Mouse (Mus musculus): ENCODE results near the gene Csmd2. TPM values are rescaled to one million over a fixed set of nuclear protein-coding genes. Genes with fewer than 3 reads are reported as not detected.

Csmd2 gene
- polyA plus RNA-seq, 1 experiment from 2014 or later, result 0.45 TPM

GRCm38 (mm10) chr4:128327421-128327820 lies 339.8 kb downstream of the Csmd2 start:
- DNase-seq (ENCODE audit: low spot score), result no peak
- Histone ChIP-seq H3K4me1 (ENCODE audit: control insufficient read depth, insufficient read depth, low read length) (no peaks in the 10 kb centered on the region), H3K27me3 (replicated peaks; ENCODE audit: control insufficient read depth, insufficient read depth, low read length) (no peaks in the 10 kb centered on the region), H3K36me3 (ENCODE audit: control insufficient read depth, insufficient read depth, low read length) (no peaks in the 10 kb centered on the region), H3K4me3 (ENCODE audit: low read depth, low read length) (no peak overlapping the region), H3K9me3 (ENCODE audit: control insufficient read depth, low read length) (no peaks in the 10 kb centered on the region), H3K9ac (ENCODE audit: low read depth, low read length) (no peak overlapping the region), H3K4me2 (ENCODE audit: low read depth, low read length) (no peak overlapping the region), H3K27ac (replicated peaks; ENCODE audit: low read depth, low read length) (no peak overlapping the region)
- WGBS, result 86% methylated on average over 6 of the region's 6 CpGs
- ATAC-seq (ENCODE audit: low read depth), result no peak

- H3K27me3 ChIP-seq (replicated peaks; ENCODE audit: control insufficient read depth, insufficient read depth, low read length), result no peaks in the 10 kb centered on the region
- WGBS, result 85% methylated on average over 9 of the region's 9 CpGs
- ATAC-seq (ENCODE audit: low read depth), result no peak
- H3K9ac ChIP-seq (ENCODE audit: low read depth, low read length), result no peak overlapping the region
- no peak for DNase-seq (ENCODE audit: low spot score)
- H3K27ac ChIP-seq (replicated peaks; ENCODE audit: low read depth, low read length), result no peak overlapping the region
- H3K9me3 ChIP-seq (ENCODE audit: control insufficient read depth, low read length), result no peaks in the 10 kb centered on the region
- H3K4me3 ChIP-seq (ENCODE audit: low read depth, low read length), result no peak overlapping the region
- no peaks in the 10 kb centered on the region for H3K4me1 ChIP-seq (ENCODE audit: control insufficient read depth, insufficient read depth, low read length)
- no peak overlapping the region for H3K4me2 ChIP-seq (ENCODE audit: low read depth, low read length)
- H3K36me3 ChIP-seq (ENCODE audit: control insufficient read depth, insufficient read depth, low read length), result no peaks in the 10 kb centered on the region
These were observed 342.9 kb downstream of the Csmd2 start for GRCm38 (mm10) chr4:128330519-128330918.

- ATAC-seq (ENCODE audit: low read depth), result no peak
- H3K27me3 ChIP-seq (replicated peaks; ENCODE audit: control insufficient read depth, insufficient read depth, low read length), result no peaks in the 10 kb centered on the region
- 87% methylated on average over 7 of the region's 7 CpGs for WGBS
These were observed 352.8 kb downstream of the Csmd2 start for GRCm38 (mm10) chr4:128340457-128340856.

GRCm38 (mm10) chr4:128341315-128341714 lies 353.7 kb downstream of the Csmd2 start:
- WGBS, result 60% methylated on average over 7 of the region's 7 CpGs
- H3K9ac ChIP-seq (ENCODE audit: low read depth, low read length), result no peak overlapping the region
- H3K4me3 ChIP-seq (ENCODE audit: low read depth, low read length), result no peak overlapping the region
- DNase-seq (ENCODE audit: low spot score) (no peak), ATAC-seq (ENCODE audit: low read depth) (no peak)
- H3K4me2 ChIP-seq (ENCODE audit: low read depth, low read length), result no peak overlapping the region
- H3K9me3 ChIP-seq (ENCODE audit: control insufficient read depth, low read length), result no peaks in the 10 kb centered on the region
- no peaks in the 10 kb centered on the region for H3K4me1 ChIP-seq (ENCODE audit: control insufficient read depth, insufficient read depth, low read length)
- no peaks in the 10 kb centered on the region for H3K36me3 ChIP-seq (ENCODE audit: control insufficient read depth, insufficient read depth, low read length)
- H3K27ac ChIP-seq (replicated peaks; ENCODE audit: low read depth, low read length), result no peak overlapping the region
- no peaks in the 10 kb centered on the region for H3K27me3 ChIP-seq (replicated peaks; ENCODE audit: control insufficient read depth, insufficient read depth, low read length)

More at GRCm38 (mm10) chr4:128340457-128340856, 352.8 kb downstream of the Csmd2 start:
- H3K4me3 ChIP-seq (ENCODE audit: low read depth, low read length), result no peak overlapping the region
- H3K4me1 ChIP-seq (ENCODE audit: control insufficient read depth, insufficient read depth, low read length), result no peaks in the 10 kb centered on the region
- H3K36me3 ChIP-seq (ENCODE audit: control insufficient read depth, insufficient read depth, low read length), result no peaks in the 10 kb centered on the region
- no peak overlapping the region for H3K9ac ChIP-seq (ENCODE audit: low read depth, low read length)
- DNase-seq (ENCODE audit: low spot score), result no peak
- no peak overlapping the region for H3K27ac ChIP-seq (replicated peaks; ENCODE audit: low read depth, low read length)
- H3K4me2 ChIP-seq (ENCODE audit: low read depth, low read length), result no peak overlapping the region
- H3K9me3 ChIP-seq (ENCODE audit: control insufficient read depth, low read length), result no peaks in the 10 kb centered on the region

GRCm38 (mm10) chr4:128342208-128342607 lies 354.6 kb downstream of the Csmd2 start:
- H3K4me1 ChIP-seq (ENCODE audit: control insufficient read depth, insufficient read depth, low read length), result no peaks in the 10 kb centered on the region
- no peaks in the 10 kb centered on the region for H3K9me3 ChIP-seq (ENCODE audit: control insufficient read depth, low read length)
- DNase-seq (ENCODE audit: low spot score) (no peak), ATAC-seq (ENCODE audit: low read depth) (no peak)
- H3K9ac ChIP-seq (ENCODE audit: low read depth, low read length), result no peak overlapping the region
- H3K27me3 ChIP-seq (replicated peaks; ENCODE audit: control insufficient read depth, insufficient read depth, low read length), result no peaks in the 10 kb centered on the region
- no peak overlapping the region for H3K4me3 ChIP-seq (ENCODE audit: low read depth, low read length)
- WGBS, result 78% methylated on average over 1 of the region's 1 CpGs
- no peak overlapping the region for H3K27ac ChIP-seq (replicated peaks; ENCODE audit: low read depth, low read length)
- no peaks in the 10 kb centered on the region for H3K36me3 ChIP-seq (ENCODE audit: control insufficient read depth, insufficient read depth, low read length)
- H3K4me2 ChIP-seq (ENCODE audit: low read depth, low read length), result no peak overlapping the region

- Histone ChIP-seq H3K4me3 (ENCODE audit: low read depth, low read length) (no peak overlapping the region), H3K4me1 (ENCODE audit: control insufficient read depth, insufficient read depth, low read length) (no peaks in the 10 kb centered on the region), H3K36me3 (ENCODE audit: control insufficient read depth, insufficient read depth, low read length) (no peaks in the 10 kb centered on the region), H3K9me3 (ENCODE audit: control insufficient read depth, low read length) (no peaks in the 10 kb centered on the region), H3K27ac (replicated peaks; ENCODE audit: low read depth, low read length) (no peak overlapping the region), H3K4me2 (ENCODE audit: low read depth, low read length) (no peak overlapping the region), H3K27me3 (replicated peaks; ENCODE audit: control insufficient read depth, insufficient read depth, low read length) (no peaks in the 10 kb centered on the region), H3K9ac (ENCODE audit: low read depth, low read length) (no peak overlapping the region)
- WGBS, result 82% methylated on average over 11 of the region's 11 CpGs
- DNase-seq (ENCODE audit: low spot score) (peak; percentile 3), ATAC-seq (ENCODE audit: low read depth) (no peak)
These were observed 371.1 kb downstream of the Csmd2 start for GRCm38 (mm10) chr4:128358751-128359150.

GRCm38 (mm10) chr4:128365851-128366250 lies 378.2 kb downstream of the Csmd2 start:
- DNase-seq (ENCODE audit: low spot score), result no peak
- Histone ChIP-seq H3K9me3 (ENCODE audit: control insufficient read depth, low read length) (no peaks in the 10 kb centered on the region), H3K9ac (ENCODE audit: low read depth, low read length) (no peak overlapping the region), H3K4me2 (ENCODE audit: low read depth, low read length) (no peak overlapping the region), H3K27ac (replicated peaks; ENCODE audit: low read depth, low read length) (no peak overlapping the region), H3K36me3 (ENCODE audit: control insufficient read depth, insufficient read depth, low read length) (no peaks in the 10 kb centered on the region), H3K27me3 (replicated peaks; ENCODE audit: control insufficient read depth, insufficient read depth, low read length) (no peaks in the 10 kb centered on the region), H3K4me1 (ENCODE audit: control insufficient read depth, insufficient read depth, low read length) (no peaks in the 10 kb centered on the region), H3K4me3 (ENCODE audit: low read depth, low read length) (no peak overlapping the region)
- WGBS, result 70% methylated on average over 4 of the region's 4 CpGs
- ATAC-seq (ENCODE audit: low read depth), result no peak

GRCm38 (mm10) chr4:128368088-128368487 lies 380.4 kb downstream of the Csmd2 start:
- H3K4me3 ChIP-seq (ENCODE audit: low read depth, low read length), result no peak overlapping the region
- WGBS, result 96% methylated on average over 6 of the region's 6 CpGs
- no peak for DNase-seq (ENCODE audit: low spot score)
- no peak overlapping the region for H3K27ac ChIP-seq (replicated peaks; ENCODE audit: low read depth, low read length)
- no peaks in the 10 kb centered on the region for H3K36me3 ChIP-seq (ENCODE audit: control insufficient read depth, insufficient read depth, low read length)
- no peak overlapping the region for H3K4me2 ChIP-seq (ENCODE audit: low read depth, low read length)
- H3K9ac ChIP-seq (ENCODE audit: low read depth, low read length), result no peak overlapping the region
- no peaks in the 10 kb centered on the region for H3K4me1 ChIP-seq (ENCODE audit: control insufficient read depth, insufficient read depth, low read length)
- no peaks in the 10 kb centered on the region for H3K27me3 ChIP-seq (replicated peaks; ENCODE audit: control insufficient read depth, insufficient read depth, low read length)
- no peaks in the 10 kb centered on the region for H3K9me3 ChIP-seq (ENCODE audit: control insufficient read depth, low read length)
- no peak for ATAC-seq (ENCODE audit: low read depth)

GRCm38 (mm10) chr4:128371766-128372165 lies 384.1 kb downstream of the Csmd2 start:
- Histone ChIP-seq H3K27me3 (replicated peaks; ENCODE audit: control insufficient read depth, insufficient read depth, low read length) (no peaks in the 10 kb centered on the region), H3K36me3 (ENCODE audit: control insufficient read depth, insufficient read depth, low read length) (no peaks in the 10 kb centered on the region), H3K4me1 (ENCODE audit: control insufficient read depth, insufficient read depth, low read length) (no peaks in the 10 kb centered on the region), H3K9me3 (ENCODE audit: control insufficient read depth, low read length) (no peaks in the 10 kb centered on the region), H3K4me2 (ENCODE audit: low read depth, low read length) (no peak overlapping the region), H3K27ac (replicated peaks; ENCODE audit: low read depth, low read length) (no peak overlapping the region), H3K9ac (ENCODE audit: low read depth, low read length) (no peak overlapping the region), H3K4me3 (ENCODE audit: low read depth, low read length) (no peak overlapping the region)
- 74% methylated on average over 6 of the region's 6 CpGs for WGBS
- DNase-seq (ENCODE audit: low spot score) (no peak), ATAC-seq (ENCODE audit: low read depth) (no peak)

Data from embryonic facial prominence, embryonic 14.5 days (tissue).